Mouse (Mus musculus): ENCODE measurements around the gene Ncoa3.

GRCm38 (mm10) chr2:165976874-165977273 lies 15.6 kb upstream of the Ncoa3 start:
- TF ChIP-seq CEBPB (IDR thresholded peaks at IDR 0.05; ENCODE audit: low read depth) (no peak), MAX (IDR thresholded peaks at IDR 0.05) (no peak), CTCF (IDR thresholded peaks at IDR 0.05; ENCODE audit: control insufficient read depth, insufficient read depth, insufficient read length) (no peak), USF1 (IDR thresholded peaks at IDR 0.05; ENCODE audit: low read depth) (no peak), MYOG (IDR thresholded peaks at IDR 0.05; ENCODE audit: control insufficient read depth, extremely low read depth, insufficient read length) (no peak), MYOD1 (IDR thresholded peaks at IDR 0.05; ENCODE audit: control insufficient read depth, insufficient read length, low read depth) (no peak), FOSL1 (IDR thresholded peaks at IDR 0.05; ENCODE audit: insufficient read depth, low read length, poor library complexity, severe bottlenecking) (no peak)

Measured in C2C12 (cell line).